Mouse (Mus musculus): ENCODE results near the gene B3galt6. TPM values are rescaled to one million over a fixed set of nuclear protein-coding genes. Genes with fewer than 3 reads are reported as not detected.

Gene B3galt6
- under 1 TPM; 0.90 to 0.95 TPM for polyA plus RNA-seq (2017; shearing (Covaris generic))

- ATAC-seq, result peak; percentile 76
Observed at GRCm38 (mm10) chr4:155992241-155992905, at the start of gene B3galt6, which contains the start of gene Sdf4. Gene B3galt6, minus strand, starts transcription at chr4:155992649. Gene Sdf4, plus strand, starts transcription at chr4:155992872.

- ATAC-seq, result no peak
Observed at GRCm38 (mm10) chr4:156034901-156035300, 42.5 kb upstream of the B3galt6 start.

- no peak for ATAC-seq
Observed at GRCm38 (mm10) chr4:156034301-156034700, 41.9 kb upstream of the B3galt6 start.

- peak; percentile 51 for ATAC-seq
Observed at GRCm38 (mm10) chr4:156033476-156034119, 41.1 kb upstream of the B3galt6 start.

GRCm38 (mm10) chr4:156032856-156033255 is 40.4 kb upstream of the B3galt6 start:
- no peak for ATAC-seq

- ATAC-seq, result peak; percentile 30
Observed at GRCm38 (mm10) chr4:156031593-156032391, 39.3 kb upstream of the B3galt6 start.

- no peak for ATAC-seq
Observed at GRCm38 (mm10) chr4:156031255-156031592, 38.8 kb upstream of the B3galt6 start.

GRCm38 (mm10) chr4:156030651-156031118 is 38.2 kb upstream of the B3galt6 start:
- ATAC-seq, result peak; percentile 53

GRCm38 (mm10) chr4:156028580-156028979 is 36.1 kb upstream of the B3galt6 start:
- no peak for ATAC-seq

- ATAC-seq, result no peak
Observed at GRCm38 (mm10) chr4:156026013-156026412, 33.6 kb upstream of the B3galt6 start, which contains the start of gene Tnfrsf18. Gene Tnfrsf18, plus strand, starts transcription at chr4:156026164.

- no peak for ATAC-seq
Observed at GRCm38 (mm10) chr4:156024184-156024583, 31.7 kb upstream of the B3galt6 start.

GRCm38 (mm10) chr4:156023520-156023919 is 31.1 kb upstream of the B3galt6 start:
- no peak for ATAC-seq

- ATAC-seq, result peak; percentile 79
Observed at GRCm38 (mm10) chr4:156021942-156022419, 29.5 kb upstream of the B3galt6 start.

- peak; percentile 43 for ATAC-seq
Observed at GRCm38 (mm10) chr4:156021381-156021780, 28.9 kb upstream of the B3galt6 start.

GRCm38 (mm10) chr4:156019771-156020170 is 27.3 kb upstream of the B3galt6 start:
- ATAC-seq, result no peak

GRCm38 (mm10) chr4:156014436-156014835 is 22.0 kb upstream of the B3galt6 start:
- ATAC-seq, result no peak

- peak; percentile 87 for ATAC-seq
Observed at GRCm38 (mm10) chr4:156013637-156014036, 21.2 kb upstream of the B3galt6 start, which contains the start of gene Tnfrsf4. Gene Tnfrsf4, plus strand, starts transcription at chr4:156013843.

GRCm38 (mm10) chr4:156008369-156008768 is 15.9 kb upstream of the B3galt6 start:
- ATAC-seq, result peak; percentile 26

- ATAC-seq, result peak; percentile 84
Observed at GRCm38 (mm10) chr4:156004109-156004508, 11.7 kb upstream of the B3galt6 start.

GRCm38 (mm10) chr4:155993606-155994005 is 1.2 kb upstream of the B3galt6 start:
- no peak for ATAC-seq

- ATAC-seq, result peak; percentile 77
Observed at GRCm38 (mm10) chr4:155992906-155993547, 578 bp upstream of the B3galt6 start.

GRCm38 (mm10) chr4:155991908-155992230 is 580 bp downstream of the B3galt6 start:
- peak; percentile 6 for ATAC-seq

Data from activated CD4-positive, CD25-positive, alpha-beta regulatory T cell, adult 4 months (primary cell).